Mouse (Mus musculus): ENCODE data around the gene Lman2. TPM values are rescaled to one million over a fixed set of nuclear protein-coding genes. Genes with fewer than 3 reads are reported as not detected.

Gene Lman2
- polyA plus RNA-seq, 1 experiment from 2014 or later: 91.7 TPM

DNA sequence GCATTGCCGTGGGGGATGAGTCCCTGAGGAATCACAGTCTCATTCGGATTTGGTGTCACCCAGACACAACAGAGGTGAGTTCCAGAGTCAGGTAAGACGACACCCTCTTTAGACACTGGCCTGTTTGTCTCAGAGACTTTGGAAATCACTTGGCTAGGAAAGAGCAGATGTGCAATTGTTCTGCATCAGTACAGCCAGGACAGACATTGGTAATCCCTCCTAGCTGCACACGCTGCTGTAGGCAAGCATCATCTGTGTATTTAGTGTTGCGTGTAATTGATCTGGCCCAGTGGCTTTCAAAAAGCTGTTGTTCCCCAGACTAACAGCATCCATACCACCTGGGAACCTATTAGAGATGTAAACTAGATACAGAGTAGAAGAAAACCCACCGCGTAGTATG is 40.7 kb upstream of the Lman2 start:
- Histone ChIP-seq H3K9ac (replicated peaks; ENCODE audit: low read depth, low read length) (no peak overlapping the region), H3K4me1 (ENCODE audit: control insufficient read depth, insufficient read depth, low read length) (no peaks in the 10 kb centered on the region), H3K4me3 (ENCODE audit: low read depth, low read length) (no peak overlapping the region), H3K4me2 (replicated peaks; ENCODE audit: low read depth, low read length) (no peak overlapping the region), H3K27me3 (ENCODE audit: control insufficient read depth, insufficient read depth, low read length) (no peaks in the 10 kb centered on the region), H3K27ac (ENCODE audit: low read length) (no peak overlapping the region), H3K9me3 (ENCODE audit: control insufficient read depth, low read depth, low read length) (no peaks in the 10 kb centered on the region), H3K36me3 (ENCODE audit: control insufficient read depth, insufficient read depth, low read length) (no peaks in the 10 kb centered on the region)
- WGBS: 70% methylated on average over 7 of the region's 7 CpGs
- ATAC-seq (ENCODE audit: insufficient number of reproducible peaks, insufficient read depth, low FRiP score, low read depth): no peak

DNA sequence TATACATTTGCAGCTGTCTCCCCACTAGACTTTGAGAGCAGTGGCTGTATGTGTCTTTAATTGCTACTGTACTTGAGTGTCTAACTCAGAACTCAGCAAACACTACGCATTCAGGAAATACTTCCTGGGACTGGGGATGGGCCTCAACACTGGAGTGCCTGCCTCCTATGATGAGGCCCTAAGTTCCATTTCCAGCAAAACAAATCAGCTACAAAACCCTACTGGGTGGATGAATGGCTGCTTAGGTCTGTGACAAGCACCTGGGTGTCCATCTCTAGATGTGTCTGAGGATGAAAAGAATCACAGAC is 37.4 kb upstream of the Lman2 start:
- H3K4me1 ChIP-seq (ENCODE audit: control insufficient read depth, insufficient read depth, low read length): no peaks in the 10 kb centered on the region
- no peak overlapping the region for H3K9ac ChIP-seq (replicated peaks; ENCODE audit: low read depth, low read length)
- no peak overlapping the region for H3K4me3 ChIP-seq (ENCODE audit: low read depth, low read length)
- H3K27me3 ChIP-seq (ENCODE audit: control insufficient read depth, insufficient read depth, low read length): no peaks in the 10 kb centered on the region
- ATAC-seq (ENCODE audit: insufficient number of reproducible peaks, insufficient read depth, low FRiP score, low read depth): no peak
- no peak overlapping the region for H3K27ac ChIP-seq (ENCODE audit: low read length)
- H3K9me3 ChIP-seq (ENCODE audit: control insufficient read depth, low read depth, low read length): no peaks in the 10 kb centered on the region
- H3K36me3 ChIP-seq (ENCODE audit: control insufficient read depth, insufficient read depth, low read length): no peaks in the 10 kb centered on the region
- no peak overlapping the region for H3K4me2 ChIP-seq (replicated peaks; ENCODE audit: low read depth, low read length)
- WGBS: 65% methylated on average over 1 of the region's 1 CpGs

DNA sequence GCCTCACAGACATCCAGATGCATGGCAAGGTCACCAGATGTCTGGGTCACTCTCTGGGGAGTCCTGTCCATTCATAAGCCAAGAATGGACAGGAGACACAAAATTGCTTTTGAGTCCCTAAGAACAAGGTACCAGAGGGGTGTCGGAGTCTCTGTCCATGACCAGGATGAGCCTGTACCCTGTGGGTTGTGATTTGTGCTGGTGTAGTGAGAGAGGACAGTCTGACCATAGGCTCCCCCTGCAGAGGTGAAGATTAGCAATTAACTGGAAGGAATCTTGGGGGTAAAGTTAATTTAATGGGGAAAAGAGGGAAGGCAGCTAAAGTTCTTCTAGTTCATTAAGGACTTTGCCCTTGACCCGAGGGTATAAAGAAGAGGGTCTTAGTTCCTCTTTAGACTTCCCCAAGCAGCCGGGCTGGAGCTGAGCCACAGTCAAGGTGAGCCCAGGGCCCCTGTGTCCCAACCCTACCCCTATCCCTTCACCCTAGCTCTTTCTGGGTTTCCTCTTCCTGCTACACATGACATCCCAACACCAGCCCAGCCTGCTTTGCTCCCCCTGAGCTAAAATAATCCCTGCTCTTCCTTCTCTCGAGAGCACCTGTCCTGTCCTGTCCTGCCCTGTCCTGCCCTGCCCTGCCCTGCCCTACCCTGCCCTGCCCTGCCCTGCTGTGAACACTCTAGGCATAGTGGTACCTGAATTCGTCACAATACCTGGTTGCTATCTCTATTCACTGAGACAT is 36.9 kb upstream of the Lman2 start:
- no peak for ATAC-seq (ENCODE audit: insufficient number of reproducible peaks, insufficient read depth, low FRiP score, low read depth)
- no peak overlapping the region for H3K9ac ChIP-seq (replicated peaks; ENCODE audit: low read depth, low read length)
- H3K4me2 ChIP-seq (replicated peaks; ENCODE audit: low read depth, low read length): no peak overlapping the region
- H3K4me1 ChIP-seq (ENCODE audit: control insufficient read depth, insufficient read depth, low read length): no peaks in the 10 kb centered on the region
- no peaks in the 10 kb centered on the region for H3K36me3 ChIP-seq (ENCODE audit: control insufficient read depth, insufficient read depth, low read length)
- 60% methylated on average over 5 of the region's 5 CpGs for WGBS
- H3K27me3 ChIP-seq (ENCODE audit: control insufficient read depth, insufficient read depth, low read length): no peaks in the 10 kb centered on the region
- H3K27ac ChIP-seq (ENCODE audit: low read length): no peak overlapping the region
- no peaks in the 10 kb centered on the region for H3K9me3 ChIP-seq (ENCODE audit: control insufficient read depth, low read depth, low read length)
- H3K4me3 ChIP-seq (ENCODE audit: low read depth, low read length): no peak overlapping the region

DNA sequence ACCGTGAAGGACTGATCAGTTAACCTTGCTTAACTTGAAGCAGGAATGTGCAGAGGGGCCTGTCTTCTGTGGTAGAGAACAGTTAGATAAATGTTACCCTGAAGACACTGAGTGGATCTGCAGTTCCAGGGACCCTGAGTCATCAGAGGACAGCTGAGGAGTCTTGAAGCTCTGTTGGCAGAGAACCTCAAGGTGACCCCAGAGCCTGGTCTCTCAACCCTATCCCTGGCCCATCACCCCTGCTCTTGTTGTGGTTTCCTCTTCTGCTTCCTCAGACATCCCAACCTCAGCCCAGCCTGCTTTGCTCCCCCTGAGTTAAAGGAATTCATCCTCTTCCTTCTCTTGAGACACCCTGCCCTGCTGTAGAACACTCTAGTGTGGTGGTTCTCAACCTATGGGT is 35.5 kb upstream of the Lman2 start, which contains the start of gene Slc34a1:
Gene Slc34a1 (plus strand): TSS at position 100 of the 400 bp plus-strand sequence.
- Histone ChIP-seq H3K27me3 (ENCODE audit: control insufficient read depth, insufficient read depth, low read length) (no peaks in the 10 kb centered on the region), H3K9ac (replicated peaks; ENCODE audit: low read depth, low read length) (no peak within 1 kb of the TSS), H3K36me3 (ENCODE audit: control insufficient read depth, insufficient read depth, low read length) (no peaks in the 10 kb centered on the region), H3K4me2 (replicated peaks; ENCODE audit: low read depth, low read length) (no peak within 1 kb of the TSS), H3K9me3 (ENCODE audit: control insufficient read depth, low read depth, low read length) (no peaks in the 10 kb centered on the region), H3K4me1 (ENCODE audit: control insufficient read depth, insufficient read depth, low read length) (no peaks in the 10 kb centered on the region), H3K4me3 (ENCODE audit: low read depth, low read length) (no peak within 1 kb of the TSS), H3K27ac (ENCODE audit: low read length) (no peak within 1 kb of the TSS)
- 72% methylated on average over 1 of the region's 1 CpGs for WGBS
- ATAC-seq (ENCODE audit: insufficient number of reproducible peaks, insufficient read depth, low FRiP score, low read depth): no peak

DNA sequence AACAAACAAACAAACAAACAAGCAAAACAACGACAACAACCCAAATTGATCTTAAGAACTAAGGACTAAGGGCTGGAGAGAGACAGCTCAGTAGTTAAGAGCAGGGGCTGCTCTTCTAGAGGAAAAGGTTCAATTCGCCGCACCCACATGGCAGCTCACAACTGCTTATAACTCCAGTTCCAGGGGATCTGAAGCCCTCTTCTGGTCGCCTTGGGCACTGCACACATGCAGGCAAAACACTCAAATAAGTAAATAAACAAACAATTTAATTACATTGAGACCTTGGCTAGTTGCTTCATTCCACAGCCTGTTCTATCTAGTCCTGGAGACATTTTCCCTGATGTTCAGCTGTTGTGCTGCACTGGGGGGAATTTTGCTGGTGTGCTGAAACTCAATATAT is 30.4 kb upstream of the Lman2 start:
- H3K4me3 ChIP-seq (ENCODE audit: low read depth, low read length): no peak overlapping the region
- ATAC-seq (ENCODE audit: insufficient number of reproducible peaks, insufficient read depth, low FRiP score, low read depth): no peak
- H3K27ac ChIP-seq (ENCODE audit: low read length): no peak overlapping the region
- H3K9me3 ChIP-seq (ENCODE audit: control insufficient read depth, low read depth, low read length): no peaks in the 10 kb centered on the region
- H3K9ac ChIP-seq (replicated peaks; ENCODE audit: low read depth, low read length): no peak overlapping the region
- 72% methylated on average over 4 of the region's 4 CpGs for WGBS
- no peaks in the 10 kb centered on the region for H3K4me1 ChIP-seq (ENCODE audit: control insufficient read depth, insufficient read depth, low read length)
- no peaks in the 10 kb centered on the region for H3K27me3 ChIP-seq (ENCODE audit: control insufficient read depth, insufficient read depth, low read length)
- no peak overlapping the region for H3K4me2 ChIP-seq (replicated peaks; ENCODE audit: low read depth, low read length)
- H3K36me3 ChIP-seq (ENCODE audit: control insufficient read depth, insufficient read depth, low read length): no peaks in the 10 kb centered on the region

DNA sequence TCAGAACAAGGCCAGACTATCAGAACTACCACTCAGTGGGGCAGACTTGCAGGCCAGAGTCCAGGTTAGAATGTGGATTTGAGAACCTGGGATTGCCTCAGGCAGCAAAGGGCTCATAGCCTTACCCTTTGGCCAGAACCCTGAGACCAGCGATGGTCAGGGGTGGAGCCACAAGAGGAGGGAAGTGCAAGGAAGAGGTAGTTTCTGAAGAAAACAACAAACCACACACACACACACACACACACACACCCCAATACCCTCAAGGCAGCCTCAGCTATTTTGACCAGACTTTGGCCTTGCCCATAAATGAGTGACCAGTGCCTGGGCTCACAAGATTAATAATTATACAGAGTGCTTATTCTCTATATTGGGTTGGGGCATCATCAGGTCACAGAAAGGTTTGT is 29.0 kb upstream of the Lman2 start:
- H3K4me1 ChIP-seq (ENCODE audit: control insufficient read depth, insufficient read depth, low read length): no peaks in the 10 kb centered on the region
- WGBS: 85% methylated on average over 1 of the region's 1 CpGs
- no peaks in the 10 kb centered on the region for H3K27me3 ChIP-seq (ENCODE audit: control insufficient read depth, insufficient read depth, low read length)
- no peak overlapping the region for H3K9ac ChIP-seq (replicated peaks; ENCODE audit: low read depth, low read length)
- no peak overlapping the region for H3K4me3 ChIP-seq (ENCODE audit: low read depth, low read length)
- no peak overlapping the region for H3K27ac ChIP-seq (ENCODE audit: low read length)
- no peak for ATAC-seq (ENCODE audit: insufficient number of reproducible peaks, insufficient read depth, low FRiP score, low read depth)
- H3K4me2 ChIP-seq (replicated peaks; ENCODE audit: low read depth, low read length): no peak overlapping the region
- H3K36me3 ChIP-seq (ENCODE audit: control insufficient read depth, insufficient read depth, low read length): no peaks in the 10 kb centered on the region
- H3K9me3 ChIP-seq (ENCODE audit: control insufficient read depth, low read depth, low read length): no peaks in the 10 kb centered on the region

DNA sequence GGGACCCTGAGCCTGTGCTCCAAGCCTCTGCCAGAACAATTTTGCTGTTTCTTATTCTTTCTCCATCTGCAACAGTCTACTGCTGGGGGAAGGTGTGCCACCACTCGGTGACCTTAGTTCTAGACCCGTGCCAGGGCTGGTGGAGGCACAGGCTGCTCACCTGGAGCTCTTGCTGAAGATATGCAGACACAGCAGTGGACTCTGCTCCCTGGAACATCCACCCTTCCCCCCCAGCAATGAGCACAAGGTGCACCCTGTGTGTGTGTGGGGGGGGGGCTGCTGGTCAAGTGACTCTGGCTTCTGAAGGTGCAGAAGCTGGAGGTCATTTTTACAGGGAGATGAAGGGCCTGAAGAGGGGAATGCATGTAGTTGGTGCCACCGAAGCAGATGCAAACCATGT is 28.1 kb upstream of the Lman2 start:
- no peak for ATAC-seq (ENCODE audit: insufficient number of reproducible peaks, insufficient read depth, low FRiP score, low read depth)
- H3K4me2 ChIP-seq (replicated peaks; ENCODE audit: low read depth, low read length): no peak overlapping the region
- no peak overlapping the region for H3K9ac ChIP-seq (replicated peaks; ENCODE audit: low read depth, low read length)
- WGBS: 82% methylated on average over 3 of the region's 3 CpGs
- no peaks in the 10 kb centered on the region for H3K4me1 ChIP-seq (ENCODE audit: control insufficient read depth, insufficient read depth, low read length)
- H3K27ac ChIP-seq (ENCODE audit: low read length): no peak overlapping the region
- no peaks in the 10 kb centered on the region for H3K27me3 ChIP-seq (ENCODE audit: control insufficient read depth, insufficient read depth, low read length)
- no peaks in the 10 kb centered on the region for H3K36me3 ChIP-seq (ENCODE audit: control insufficient read depth, insufficient read depth, low read length)
- H3K4me3 ChIP-seq (ENCODE audit: low read depth, low read length): no peak overlapping the region
- H3K9me3 ChIP-seq (ENCODE audit: control insufficient read depth, low read depth, low read length): no peaks in the 10 kb centered on the region

DNA sequence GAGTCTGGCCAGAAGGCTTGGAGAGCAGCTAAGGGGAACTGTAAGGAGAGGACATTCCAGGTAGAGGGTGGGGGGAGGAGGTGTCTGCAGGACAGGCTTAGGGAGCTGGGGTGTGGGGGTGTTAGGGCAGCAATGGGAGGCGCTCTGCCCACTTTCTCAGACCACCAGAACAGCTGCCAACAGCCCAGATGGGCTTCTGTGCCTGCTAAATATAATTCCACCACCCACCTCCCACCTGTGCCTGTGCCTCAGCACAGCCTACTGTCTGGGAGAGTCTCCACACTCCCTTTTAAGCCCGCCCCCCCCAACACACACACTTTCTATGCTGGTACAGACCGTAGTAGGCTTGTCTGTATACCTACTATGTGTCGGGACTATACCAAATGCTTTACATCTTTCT is 19.2 kb upstream of the Lman2 start:
- Histone ChIP-seq H3K9ac (replicated peaks; ENCODE audit: low read depth, low read length) (no peak overlapping the region), H3K27ac (ENCODE audit: low read length) (no peak overlapping the region), H3K4me1 (ENCODE audit: control insufficient read depth, insufficient read depth, low read length) (no peaks in the 10 kb centered on the region), H3K9me3 (ENCODE audit: control insufficient read depth, low read depth, low read length) (no peaks in the 10 kb centered on the region), H3K27me3 (ENCODE audit: control insufficient read depth, insufficient read depth, low read length) (peaks cover 24% of the 10 kb centered on the region), H3K36me3 (ENCODE audit: control insufficient read depth, insufficient read depth, low read length) (no peaks in the 10 kb centered on the region), H3K4me2 (replicated peaks; ENCODE audit: low read depth, low read length) (no peak overlapping the region), H3K4me3 (ENCODE audit: low read depth, low read length) (no peak overlapping the region)
- no peak for ATAC-seq (ENCODE audit: insufficient number of reproducible peaks, insufficient read depth, low FRiP score, low read depth)
- WGBS: 73% methylated on average over 4 of the region's 4 CpGs

All from stomach, embryonic 14.5 days (tissue).